Mouse (Mus musculus) liver, adult (tissue): ENCODE data around the gene Myom1.
A peak's percentile ranks its signal among the peaks of the same experiment; 100 is the strongest.

ENCODE experiments used
- GATA4 ChIP-seq: IDR thresholded peaks from 2 replicates; pipeline ENCODE4 v1.6.1; 2014; ENCODE audit warnings: mild to moderate bottlenecking, low read length; ENCODE audit not compliant: insufficient replicate concordance

Gene Myom1

GRCm38 (mm10) chr17:71160244-71160995 lies 158.0 kb downstream of the Myom1 start:
- TF ChIP-seq GATA4: no peak

- TF ChIP-seq GATA4: peak; percentile 31; the same call in 1 of the 2 replicates
Measured at GRCm38 (mm10) chr17:71164991-71165390, 162.6 kb downstream of the Myom1 start.

GRCm38 (mm10) chr17:71168205-71168815 lies 165.9 kb downstream of the Myom1 start:
- TF ChIP-seq GATA4: no peak

DNA sequence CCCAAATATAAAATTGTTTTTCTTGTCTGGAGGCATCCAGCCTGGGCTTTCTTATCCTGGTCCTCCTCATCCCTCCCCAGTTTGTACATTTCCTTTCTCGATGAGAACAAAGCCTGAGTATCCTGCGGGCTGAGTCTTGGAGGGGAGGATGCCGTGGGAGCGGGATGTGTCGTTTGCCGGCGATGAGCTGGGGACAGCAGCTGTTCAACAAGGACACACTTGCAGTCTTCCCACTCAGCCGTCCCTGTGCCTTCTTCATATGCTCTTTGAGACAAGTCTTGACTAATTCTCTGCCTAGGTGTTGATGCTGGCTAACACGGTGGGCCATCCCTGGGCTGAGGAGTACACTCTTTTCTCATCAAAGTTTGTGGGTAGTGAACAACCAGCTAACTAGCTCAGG lies 166.4 kb downstream of the Myom1 start:
- no peak for TF ChIP-seq GATA4

DNA sequence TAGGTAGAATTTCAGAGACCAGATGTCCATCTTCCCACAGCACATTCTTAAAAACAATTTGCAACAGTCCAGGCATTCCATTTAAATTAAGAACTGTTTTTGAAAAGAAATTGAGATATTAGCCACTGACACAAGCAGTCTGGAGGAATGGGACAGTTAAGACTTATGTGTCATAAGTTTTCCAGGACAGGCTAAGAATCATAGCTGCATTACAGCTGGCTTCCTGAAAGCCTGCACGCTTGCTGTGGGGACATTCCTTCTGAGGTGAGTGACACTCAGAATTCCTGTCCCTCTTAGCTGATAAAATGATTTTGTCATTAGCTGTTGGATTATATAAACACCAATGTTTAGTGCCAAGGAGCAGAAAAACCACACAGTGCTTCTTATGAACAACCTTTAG lies 167.2 kb downstream of the Myom1 start:
- no peak for TF ChIP-seq GATA4

DNA sequence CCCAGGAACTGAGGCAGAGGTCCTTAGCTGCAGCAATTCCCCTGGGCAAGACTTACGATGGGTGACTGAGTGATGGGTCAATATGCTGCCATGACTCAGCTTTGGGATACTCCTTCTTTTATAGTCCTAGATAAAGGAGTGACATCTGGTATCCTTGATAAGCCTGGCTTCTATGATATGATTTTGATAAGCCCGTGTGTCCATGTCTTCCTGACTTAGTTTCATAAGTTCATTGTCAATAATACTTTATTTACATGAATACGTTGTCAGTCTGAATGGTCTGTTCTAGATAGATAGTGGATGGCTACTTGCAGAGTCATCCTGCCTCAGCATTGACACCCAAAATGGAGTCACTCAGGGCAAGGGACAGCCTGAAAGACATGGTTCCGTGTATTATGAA lies 168.7 kb downstream of the Myom1 start:
- no peak for TF ChIP-seq GATA4
